Mouse (Mus musculus): Measurements from ENCODE around the gene Ago3.

The Ago3 gene

DNA sequence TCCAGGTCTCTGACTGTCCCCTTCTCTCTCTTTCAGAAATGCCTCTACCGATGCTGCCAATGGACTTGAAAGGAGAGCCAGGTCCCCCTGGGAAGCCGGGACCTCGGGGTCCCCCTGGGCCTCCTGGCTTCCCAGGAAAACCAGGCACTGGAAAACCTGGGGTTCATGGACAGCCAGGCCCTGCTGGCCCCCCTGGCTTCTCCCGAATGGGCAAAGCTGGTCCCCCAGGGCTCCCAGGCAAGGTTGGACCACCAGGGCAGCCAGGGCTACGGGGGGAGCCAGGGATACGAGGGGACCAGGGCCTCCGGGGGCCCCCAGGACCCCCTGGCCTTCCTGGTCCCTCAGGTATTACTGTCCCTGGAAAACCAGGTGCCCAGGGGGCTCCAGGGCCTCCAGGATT lies 119.0 kb downstream of the Ago3 start:
- DNase-seq (ENCODE audit: low spot score in 2 of 2), result no peak

DNA sequence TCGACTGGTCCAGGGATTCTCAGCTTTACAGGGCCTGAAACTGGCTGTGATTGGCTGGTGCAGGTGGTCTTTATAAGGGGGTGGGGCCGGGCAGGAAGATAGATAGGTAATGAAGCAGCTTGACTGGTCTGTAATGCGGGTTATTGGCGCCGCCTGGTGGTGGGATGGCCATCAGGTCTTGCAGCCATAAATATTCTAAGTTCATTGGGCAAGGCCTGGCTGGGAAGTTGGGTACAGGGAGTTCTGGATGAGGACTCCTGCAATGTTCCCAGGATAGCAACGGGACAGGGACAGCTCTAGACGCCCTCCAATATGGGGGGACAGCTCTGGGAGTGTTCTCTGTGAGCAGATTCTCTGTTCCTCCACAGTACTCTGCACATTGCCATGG lies 119.4 kb downstream of the Ago3 start:
- DNase-seq (ENCODE audit: low spot score in 2 of 2), result peak; percentile 68 to 87

DNA sequence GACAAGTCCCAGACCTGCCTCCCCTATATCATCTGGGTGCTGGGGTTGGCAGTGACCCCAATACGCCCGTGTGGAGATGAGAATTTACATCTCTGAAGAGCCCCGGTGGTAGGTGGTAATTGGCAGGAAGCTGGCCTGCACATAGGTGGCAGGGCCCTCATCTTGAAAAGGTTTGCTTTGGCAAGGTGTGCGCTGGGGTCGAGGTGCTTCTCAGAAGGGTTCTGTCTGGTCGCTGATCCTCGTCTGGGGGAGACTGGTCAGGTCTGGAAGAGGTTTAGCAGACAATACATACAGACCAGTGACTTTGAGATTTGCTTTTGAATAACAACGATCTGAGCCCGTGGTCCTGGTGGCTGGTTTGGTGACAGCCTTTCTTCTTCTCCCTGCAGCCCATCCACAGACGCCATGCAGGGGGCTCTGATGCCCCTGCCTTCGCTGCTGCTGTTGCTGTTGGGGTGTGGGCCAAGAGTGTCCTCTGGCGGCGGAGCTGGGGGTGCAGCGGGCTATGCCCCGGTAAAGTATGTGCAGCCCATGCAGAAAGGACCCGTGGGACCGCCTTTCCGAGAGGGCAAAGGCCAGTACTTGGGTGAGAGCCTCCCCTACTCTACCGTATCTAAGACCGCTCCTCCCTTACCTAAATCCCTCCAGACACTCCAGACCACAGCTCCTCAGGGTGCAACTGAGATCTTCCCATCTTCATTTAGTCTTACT lies 120.0 kb downstream of the Ago3 start:
- no peak for DNase-seq (ENCODE audit: low spot score in 2 of 2)

DNA sequence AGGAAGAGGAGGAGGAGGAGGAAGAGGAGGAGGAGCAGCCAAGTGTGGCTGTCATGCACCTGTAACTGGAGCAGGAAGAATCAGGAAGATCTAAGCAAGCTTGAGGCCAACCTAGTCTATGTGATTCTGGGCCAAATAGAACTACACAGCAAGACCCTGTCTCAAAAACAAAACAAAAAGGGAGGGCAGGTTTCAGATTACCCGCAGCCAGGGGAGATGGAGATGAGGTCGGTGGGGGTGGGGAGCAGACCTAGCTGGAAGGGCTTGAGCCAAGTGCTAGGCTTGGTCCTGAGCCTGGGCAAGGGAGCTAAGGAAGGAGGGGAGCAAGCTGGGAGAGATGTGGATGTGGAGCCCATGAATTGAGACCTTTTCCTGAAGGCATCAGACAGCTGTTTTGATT lies 122.5 kb downstream of the Ago3 start:
- DNase-seq (ENCODE audit: low spot score in 2 of 2), result no peak

DNA sequence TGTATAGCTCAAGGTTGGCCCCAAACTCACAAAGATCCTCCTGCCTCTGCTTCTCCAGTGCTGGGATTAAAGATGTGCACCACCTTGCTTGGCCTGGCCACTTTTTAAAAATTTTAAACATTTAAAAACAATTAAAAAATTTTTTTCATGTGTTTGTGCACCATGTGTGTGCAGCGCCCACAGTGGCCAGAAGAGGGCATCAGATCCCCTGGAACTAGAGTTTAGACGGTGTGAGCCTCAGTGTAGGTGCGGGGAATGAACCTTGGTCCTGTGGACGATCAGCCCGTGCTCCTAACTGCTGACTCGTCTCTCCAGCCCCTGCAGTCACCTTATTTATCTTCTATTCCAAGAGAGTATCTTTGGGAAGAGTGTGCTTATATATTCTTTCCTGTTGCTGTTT lies 123.3 kb downstream of the Ago3 start:
- no peak for DNase-seq (ENCODE audit: low spot score in 2 of 2)

DNA sequence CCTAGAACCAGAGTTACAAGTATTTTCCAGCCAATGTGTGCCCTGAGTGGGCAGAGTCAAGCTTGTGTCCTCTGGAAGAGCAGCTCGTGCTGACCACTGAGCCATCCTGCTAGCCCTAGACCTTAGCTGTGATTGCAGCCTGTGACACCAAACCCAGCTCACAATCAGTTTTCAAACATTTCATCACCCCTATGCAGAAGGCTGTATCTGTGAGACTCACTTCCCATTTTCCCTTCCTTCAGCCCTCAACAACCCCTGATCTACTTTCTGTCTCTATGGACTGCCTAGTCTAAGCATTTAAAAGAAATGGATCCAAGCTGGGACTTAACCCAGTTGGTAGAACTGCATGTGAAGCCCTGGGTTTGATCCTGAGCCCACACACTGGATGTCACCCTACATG lies 123.9 kb downstream of the Ago3 start:
- DNase-seq (ENCODE audit: low spot score in 2 of 2), result no peak

DNA sequence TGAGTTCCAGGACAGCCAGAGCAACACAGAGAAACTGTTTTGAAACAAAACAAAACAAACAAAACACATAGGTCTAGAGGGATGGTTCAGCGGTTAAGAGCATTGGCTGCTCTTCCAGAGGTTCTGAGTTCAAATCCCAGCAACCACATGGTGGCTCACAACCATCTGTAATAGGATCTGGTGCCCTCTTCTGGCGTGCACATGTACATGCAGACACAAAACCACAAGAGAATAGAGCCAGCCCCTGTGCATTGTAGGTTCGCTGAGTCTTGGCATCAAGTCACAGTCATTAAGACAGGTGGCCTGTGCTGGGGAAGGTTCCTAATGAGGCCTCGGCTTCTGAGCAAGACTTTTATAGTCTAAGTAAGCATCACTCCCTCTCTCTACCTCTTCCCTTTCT lies 125.5 kb downstream of the Ago3 start:
- DNase-seq (ENCODE audit: low spot score in 2 of 2), result no peak

DNA sequence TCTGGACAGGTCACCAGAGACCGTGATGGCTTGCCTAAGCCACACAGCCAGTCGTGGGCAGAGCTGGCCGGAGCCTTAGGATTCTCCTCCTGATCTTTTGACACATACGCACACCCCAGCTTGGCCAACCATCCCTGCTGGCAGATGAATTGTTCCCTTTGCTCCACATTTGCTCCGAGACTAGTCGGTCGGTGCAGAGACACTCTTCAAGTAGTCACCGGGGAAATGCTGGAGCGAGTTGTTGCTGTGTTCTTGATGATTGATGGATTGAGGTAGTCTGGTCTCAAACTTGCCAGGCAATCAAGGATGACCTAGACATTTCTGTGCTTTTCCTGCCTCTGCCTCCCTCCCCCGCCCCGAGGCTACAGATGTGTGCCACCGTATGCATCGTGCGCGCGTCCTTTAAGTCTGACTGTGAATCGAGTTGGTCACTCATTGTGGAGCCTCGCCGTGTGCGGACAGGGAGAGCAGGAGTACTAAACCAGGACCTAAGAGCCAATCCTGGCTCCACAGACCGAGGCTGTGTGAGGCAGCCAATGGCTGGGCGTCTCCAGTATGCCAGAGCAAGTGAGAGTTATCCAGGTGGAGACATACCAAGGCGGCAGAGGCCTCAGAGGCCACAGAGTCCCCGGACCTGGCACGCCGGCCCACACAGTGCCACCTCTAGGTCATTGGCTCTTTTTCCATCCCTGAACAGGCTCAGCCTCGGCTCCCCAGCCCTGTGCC lies 127.6 kb downstream of the Ago3 start:
- no peak for DNase-seq (ENCODE audit: low spot score in 2 of 2)

DNA sequence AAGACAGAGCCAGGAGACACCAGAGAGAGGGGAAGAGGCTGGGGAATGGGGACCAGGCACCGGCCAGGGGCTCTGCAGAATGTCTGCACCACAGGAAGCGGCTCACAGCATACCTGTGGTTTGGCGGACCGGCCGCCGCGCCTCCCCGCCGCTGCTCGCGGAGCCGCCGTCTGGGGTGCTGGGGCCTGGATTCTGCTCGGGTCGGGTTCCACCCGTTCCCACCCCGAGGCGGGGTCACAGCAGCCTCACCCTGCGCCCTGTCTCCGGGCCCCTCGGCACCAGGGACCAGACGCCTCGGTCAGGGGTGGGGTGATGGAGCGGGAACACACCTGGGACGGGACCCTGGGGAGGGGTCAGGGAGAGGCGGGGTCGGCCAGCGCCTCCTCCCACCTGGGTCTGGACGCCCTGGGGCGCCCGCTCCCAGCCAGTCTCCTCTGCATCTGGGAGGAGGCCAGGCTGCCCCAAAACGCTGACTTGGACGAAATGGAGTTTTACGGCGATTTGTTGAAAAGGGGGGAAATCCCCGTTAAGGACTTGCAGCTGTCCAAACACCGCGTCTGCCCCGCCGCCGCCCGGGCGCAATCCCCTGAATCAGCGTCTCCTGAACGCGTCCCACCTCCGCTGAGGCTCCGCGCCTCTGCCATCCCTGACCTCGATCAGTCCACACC lies 128.3 kb downstream of the Ago3 start:
- DNase-seq (ENCODE audit: low spot score in 2 of 2), result no peak

DNA sequence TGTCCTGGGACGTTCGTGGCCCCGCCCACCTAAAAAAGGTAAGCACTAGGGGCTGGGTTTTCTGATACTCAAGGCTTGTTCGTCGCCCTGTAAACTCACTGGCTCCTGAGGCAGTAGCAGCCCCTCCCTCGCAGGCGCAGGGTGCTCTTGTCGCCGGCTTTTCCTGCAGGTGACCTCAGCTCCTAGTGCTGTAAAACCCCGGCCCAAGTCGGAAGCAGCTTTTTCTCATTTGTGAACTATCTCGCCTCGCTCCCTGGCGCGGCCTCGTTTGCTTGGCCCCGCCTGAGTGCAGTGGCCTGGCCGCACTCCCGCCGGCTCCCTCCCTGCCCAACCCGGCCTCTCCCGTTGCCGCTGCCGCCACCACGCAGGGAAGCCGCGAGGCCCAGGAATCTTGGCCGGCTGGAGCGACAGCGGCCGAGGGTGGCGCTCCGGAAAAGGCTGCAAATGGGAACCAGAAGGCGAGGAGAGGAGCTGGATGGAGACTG lies 132.7 kb downstream of the Ago3 start:
- DNase-seq (ENCODE audit: low spot score in 2 of 2), result no peak

DNA sequence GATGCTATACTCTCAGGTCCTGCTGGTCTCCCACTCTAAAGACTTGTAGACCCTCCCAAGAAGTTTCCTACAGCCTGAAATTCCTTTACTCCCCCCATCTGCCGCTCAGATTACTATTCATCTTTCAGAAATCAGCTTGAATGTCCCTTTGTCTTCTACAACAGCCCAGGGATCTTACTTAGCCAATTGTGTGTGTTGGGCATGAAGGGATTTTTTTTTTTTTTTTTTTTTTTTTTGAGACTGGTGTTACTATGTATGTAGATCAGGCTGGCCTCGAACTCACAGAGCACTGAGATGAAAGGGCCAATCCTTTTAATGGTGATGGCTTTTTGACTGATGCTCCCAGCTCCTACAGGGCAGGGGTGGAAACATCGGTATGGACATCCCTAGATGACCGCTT lies 133.4 kb downstream of the Ago3 start:
- DNase-seq (ENCODE audit: low spot score in 2 of 2), result no peak

DNA sequence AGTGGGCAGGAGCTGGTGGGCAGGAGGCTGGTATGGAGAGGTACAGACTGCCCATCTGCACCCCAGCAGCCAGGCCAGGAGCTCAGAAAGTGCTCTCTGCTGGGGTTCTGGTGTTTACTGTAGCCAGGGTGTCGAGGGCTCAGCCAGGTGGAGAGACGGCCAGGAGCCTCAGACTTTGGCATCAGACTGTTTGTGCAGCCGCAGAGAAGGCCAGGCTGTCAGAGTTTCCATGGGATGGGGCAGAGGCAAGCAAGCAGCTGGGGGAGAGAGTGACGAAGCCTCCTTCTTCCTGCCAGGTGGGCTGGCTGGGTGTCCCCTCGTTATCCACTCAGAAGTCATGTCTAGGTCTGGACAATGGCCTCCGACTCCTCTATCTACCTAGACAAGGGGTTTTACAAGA lies 134.2 kb downstream of the Ago3 start:
- DNase-seq (ENCODE audit: low spot score in 2 of 2), result no peak

DNA sequence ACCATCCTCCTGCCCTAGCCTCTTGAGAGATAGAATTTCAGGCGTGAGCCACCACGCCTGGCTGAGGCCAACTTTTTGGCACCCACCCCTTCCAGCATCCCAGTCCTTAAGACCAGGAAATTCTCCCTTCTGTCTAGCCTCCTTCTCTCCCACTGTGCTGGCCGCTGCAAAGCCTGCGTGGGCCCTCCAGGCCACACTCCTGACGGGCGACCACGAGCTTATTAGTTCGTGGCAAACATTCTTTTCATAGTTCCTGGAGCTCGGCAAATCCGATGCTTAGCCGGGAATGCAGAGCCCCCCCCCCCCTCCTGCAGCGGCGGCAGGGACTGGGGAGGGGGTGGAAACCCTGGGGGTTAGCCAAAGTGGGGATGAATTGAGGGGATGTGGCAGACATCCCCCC lies 138.2 kb downstream of the Ago3 start:
- DNase-seq (ENCODE audit: low spot score in 2 of 2), result no peak

DNA sequence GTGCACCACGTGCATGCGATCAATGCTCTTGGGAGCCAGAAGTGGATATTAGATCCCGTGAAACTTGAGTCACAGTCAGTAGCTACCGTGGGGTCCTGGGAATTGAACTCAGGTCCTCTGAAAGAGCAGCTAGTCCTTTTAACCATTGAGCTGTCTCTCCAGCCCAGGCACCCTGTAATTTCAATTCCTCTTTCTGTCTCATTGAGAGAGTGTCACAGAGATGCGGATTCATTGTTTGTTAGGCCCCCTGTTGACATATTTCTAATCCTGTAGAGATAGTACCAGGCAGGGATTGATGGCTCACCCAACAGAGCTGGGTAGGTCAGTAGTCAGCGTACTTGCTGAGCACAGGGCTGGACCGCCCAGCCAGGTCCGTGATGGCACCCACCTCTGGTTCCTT lies 139.0 kb downstream of the Ago3 start:
- DNase-seq (ENCODE audit: low spot score in 2 of 2), result no peak

DNA sequence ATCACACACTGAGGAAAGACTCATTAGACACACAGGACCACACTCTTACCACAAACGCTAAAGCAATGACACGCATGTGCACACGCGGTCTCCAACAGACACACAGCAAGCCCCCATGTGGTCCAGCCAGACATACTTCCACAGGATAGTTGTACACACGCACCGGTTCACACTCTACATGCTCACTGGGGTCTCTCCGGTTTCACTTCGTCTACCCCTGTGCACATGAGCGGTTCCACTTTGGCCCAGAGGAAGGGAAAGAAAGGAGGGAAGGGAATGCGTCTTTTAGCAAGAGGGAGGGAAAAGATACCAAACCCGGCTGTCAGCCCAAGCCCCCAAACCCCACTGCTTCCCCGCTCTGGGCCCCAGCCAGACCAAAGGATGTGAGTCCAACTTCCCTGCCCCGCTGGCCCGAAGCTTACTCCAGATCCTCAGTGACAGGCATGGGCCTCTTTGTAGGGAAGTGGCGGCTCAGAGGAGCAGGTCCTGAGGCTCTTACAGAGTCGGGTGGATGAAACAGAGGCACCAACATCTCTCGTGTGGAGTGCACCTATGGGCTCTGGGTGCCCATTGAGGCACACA lies 141.2 kb downstream of the Ago3 start:
- no peak for DNase-seq (ENCODE audit: low spot score in 2 of 2)

DNA sequence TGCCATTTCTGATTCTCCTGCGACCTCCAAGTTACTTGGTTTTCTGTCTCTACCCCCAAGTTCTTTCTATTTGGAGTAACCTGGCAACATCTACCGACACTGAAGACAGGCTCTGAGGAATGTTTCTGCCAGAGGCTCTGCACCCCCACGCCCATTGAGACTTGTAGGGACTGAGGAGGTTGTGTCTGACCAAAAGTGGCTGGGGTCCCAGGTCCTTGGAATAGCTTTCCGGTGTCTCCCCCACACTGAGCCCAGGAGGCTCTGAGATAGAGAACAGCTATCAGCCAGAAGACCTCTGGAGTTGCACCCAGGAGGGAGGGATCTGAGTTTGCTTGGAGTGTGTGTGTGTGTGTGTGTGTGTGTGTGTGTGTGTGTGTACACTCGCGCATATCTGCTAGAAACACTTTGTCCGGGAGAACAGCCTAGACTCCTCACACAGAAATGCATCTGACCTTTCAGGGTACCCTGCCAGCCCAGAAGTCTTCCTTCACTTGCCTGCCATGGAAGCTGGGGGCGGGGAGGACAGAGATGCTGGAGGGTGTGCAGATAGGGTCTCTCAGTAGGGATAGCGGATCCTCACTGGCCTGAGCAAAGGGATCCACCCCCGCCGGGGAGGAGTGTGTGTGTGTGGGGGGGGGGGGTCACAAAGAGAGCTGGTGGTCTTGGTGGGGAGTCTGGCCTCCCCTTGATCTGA lies 141.9 kb downstream of the Ago3 start:
- DNase-seq (ENCODE audit: low spot score in 2 of 2), result no peak

DNA sequence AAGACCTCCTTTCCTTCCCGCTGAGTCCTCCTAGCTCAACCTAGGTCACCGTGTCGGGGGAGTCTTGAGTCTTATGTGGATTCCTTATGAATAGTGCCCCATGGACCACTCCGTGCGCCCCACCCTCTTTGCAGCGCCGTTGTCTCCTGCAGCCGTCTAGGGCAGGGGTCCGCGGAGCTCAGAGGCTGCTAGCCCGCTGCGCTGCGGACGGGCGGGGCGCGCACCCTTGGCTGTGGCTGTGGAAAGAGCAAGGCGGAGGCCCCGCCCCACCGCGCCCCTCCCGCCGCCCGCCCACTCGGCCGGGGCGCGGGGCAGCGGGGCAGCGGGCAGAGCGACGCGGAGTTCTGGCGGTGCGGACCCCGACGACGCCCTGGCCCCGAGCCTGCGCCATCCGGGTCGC lies 142.9 kb downstream of the Ago3 start, which contains the start of gene Col8a2:
Gene Col8a2 (plus strand): TSS at position 302 of the 400 bp plus-strand sequence.
- DNase-seq (ENCODE audit: low spot score in 2 of 2), result no peak

DNA sequence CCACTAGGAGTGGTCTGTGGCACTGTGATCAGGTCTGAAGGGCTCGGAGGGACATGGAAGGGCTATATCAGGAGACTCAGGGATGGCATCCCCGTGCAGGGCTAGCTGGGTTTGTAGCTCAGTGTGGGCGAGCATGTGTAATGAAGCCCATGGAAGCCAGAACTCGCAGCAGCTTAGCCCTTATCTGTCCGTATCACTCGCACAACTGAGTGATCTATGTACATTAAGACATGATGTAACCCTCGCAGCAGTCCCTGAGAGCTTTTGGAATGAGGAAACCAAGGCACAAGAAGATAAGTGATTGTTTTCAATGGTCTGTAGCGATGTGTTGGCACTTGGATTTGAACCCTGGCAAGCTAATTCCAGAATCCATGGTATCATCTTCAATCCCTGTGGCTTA lies 145.8 kb downstream of the Ago3 start:
- no peak for DNase-seq (ENCODE audit: low spot score in 2 of 2)

DNA sequence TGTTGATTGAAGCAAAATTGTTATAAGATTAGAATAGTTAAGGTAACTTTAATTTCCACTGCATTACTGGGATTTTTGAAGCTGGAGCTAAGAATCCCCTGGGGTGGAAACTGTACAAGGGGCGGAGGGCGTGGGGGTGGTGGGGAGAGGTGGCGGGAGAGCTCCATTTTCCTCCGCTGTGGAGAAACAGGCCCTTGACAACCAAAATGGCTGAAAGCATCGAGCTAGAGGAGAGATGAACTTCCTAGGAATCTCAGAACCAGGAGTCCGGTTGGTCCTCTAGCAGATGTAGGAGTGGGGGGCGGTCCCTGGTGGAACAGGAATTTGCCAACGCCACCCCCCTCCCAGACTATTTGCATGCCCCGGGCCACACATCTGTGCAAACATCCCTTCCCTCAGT lies 147.7 kb downstream of the Ago3 start:
- no peak for DNase-seq (ENCODE audit: low spot score in 2 of 2)
